Comparison of ENCODE assay signal across 11 mouse cellular contexts in the genomic region with DNA sequence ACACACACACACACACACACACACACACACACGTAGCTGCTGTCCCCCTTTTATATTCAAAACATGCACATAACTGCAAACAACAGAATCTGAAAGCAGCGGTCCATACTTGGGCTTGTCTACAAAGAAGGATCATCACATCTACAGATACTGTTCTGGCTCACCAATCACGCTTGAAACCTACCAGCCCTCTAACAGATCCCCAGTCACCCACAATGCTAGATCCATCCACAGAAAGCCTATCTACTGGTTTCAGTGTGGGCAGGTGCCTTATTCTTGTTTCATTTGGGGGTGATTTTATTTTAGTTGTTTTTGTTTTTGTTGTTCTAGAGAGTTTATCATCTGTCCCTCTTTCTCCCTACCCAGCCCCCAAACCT. TPM values are rescaled to one million over a fixed set of nuclear protein-coding genes. Genes with fewer than 3 reads are reported as not detected.
DNase-seq lines count a peak whose midpoint lies in the region; ATAC-seq and TF ChIP-seq lines count a peak whose summit lies in the region.
"Had no signal": no experiment of that assay in that cellular context is flagged by ENCODE, and none has a peak within 500 bp of the region (broad histone marks: within the 10 kb centered on the region; RNA-seq: fewer than 3 reads in every experiment).

No protein-coding gene starts in this region.

- intact Hi-C loops in heart, postnatal 14 days (cut with DNase I), result no loop called here
- intact Hi-C loops in left cerebral cortex, postnatal 4 days (cut with DNase I), result no loop called here

- DNase-seq in heart, postnatal 0 days (ENCODE audit: low spot score), result no peak
- DNase-seq in heart, postnatal 14 days, result no peak
- no peak for DNase-seq in forebrain, postnatal 0 days
- no peak for DNase-seq in liver, postnatal 0 days
- no peak for DNase-seq in left cerebral cortex, postnatal 4 days
- DNase-seq in ovary, postnatal 36 days (ENCODE audit: low spot score), result no peak
- no peak for DNase-seq in cerebellum, postnatal 10 days

- TF ChIP-seq POLR2A in cortical plate, adult 2 months (IDR thresholded peaks at IDR 0.05; ENCODE audit: extremely low read depth, insufficient read depth, low read length), result no peak

- H3K27me3 ChIP-seq in heart, postnatal 0 days (ENCODE audit: control insufficient read depth, insufficient read depth, low read length), result peaks cover 14% of the 10 kb centered on the region; the same call in 1 of the 2 replicates
- no peaks in the 10 kb centered on the region for H3K27me3 ChIP-seq in forebrain, postnatal 0 days (ENCODE audit: insufficient read depth, low read length)
- H3K27me3 ChIP-seq in liver, postnatal 0 days (ENCODE audit: insufficient read depth, low read length), result 0 out of 2 replicates have a peak, but pooled peaks cover 2% of the 10 kb centered on the region

- no peak for TF ChIP-seq EP300 in heart, postnatal 0 days (IDR thresholded peaks at IDR 0.05; ENCODE audit: low read depth)
- TF ChIP-seq EP300 in liver, postnatal 0 days (IDR thresholded peaks at IDR 0.05; ENCODE audit: low read depth), result no peak

- no peak for ATAC-seq in heart, postnatal 0 days (ENCODE audit: insufficient read depth, low read depth)
- peak; percentile 56 for ATAC-seq in forebrain, postnatal 0 days
- ATAC-seq in liver, postnatal 0 days, result no peak

- H3K4me1 ChIP-seq in heart, postnatal 0 days (ENCODE audit: control insufficient read depth, insufficient read depth), result peaks cover 7% of the 10 kb centered on the region; the same call in 1 of the 2 replicates
- peaks cover 3% of the 10 kb centered on the region; the same call in 1 of the 2 replicates for H3K4me1 ChIP-seq in cortical plate, adult 2 months (ENCODE audit: control insufficient read depth, insufficient read depth, low read length)
- peaks cover 15% of the 10 kb centered on the region for H3K4me1 ChIP-seq in forebrain, postnatal 0 days (ENCODE audit: insufficient read depth)
- no peaks in the 10 kb centered on the region; the same call in 1 of the 2 replicates for H3K4me1 ChIP-seq in liver, postnatal 0 days (ENCODE audit: insufficient read depth)

- no peaks in the 10 kb centered on the region for H3K9me3 ChIP-seq in heart, postnatal 0 days (replicated peaks; ENCODE audit: control insufficient read depth, low read length)
- H3K9me3 ChIP-seq in forebrain, postnatal 0 days (ENCODE audit: low read length), result no peaks in the 10 kb centered on the region
- no peaks in the 10 kb centered on the region for H3K9me3 ChIP-seq in liver, postnatal 0 days (ENCODE audit: low read length)

- no peaks in the 10 kb centered on the region for H3K36me3 ChIP-seq in heart, postnatal 0 days (replicated peaks; ENCODE audit: control insufficient read depth, insufficient read depth, low read length)
- H3K36me3 ChIP-seq in forebrain, postnatal 0 days (ENCODE audit: insufficient read depth), result no peaks in the 10 kb centered on the region
- H3K36me3 ChIP-seq in liver, postnatal 0 days (replicated peaks; ENCODE audit: insufficient read depth, low read length), result no peaks in the 10 kb centered on the region

- H3K27ac ChIP-seq in heart, postnatal 0 days (ENCODE audit: low read depth), result no peak overlapping the region
- H3K27ac ChIP-seq in cortical plate, adult 2 months (ENCODE audit: insufficient read depth, low read length), result 0 out of 2 replicates have a peak overlapping the region, but pooled peaks have one; percentile 22
- peak overlapping the region; percentile 96 for H3K27ac ChIP-seq in forebrain, postnatal 0 days (ENCODE audit: low read depth, low read length)
- no peak overlapping the region for H3K27ac ChIP-seq in liver, postnatal 0 days (ENCODE audit: low read depth)

- no peak for TF ChIP-seq CTCF in heart, postnatal 0 days (IDR thresholded peaks at IDR 0.05; ENCODE audit: low read depth)
- TF ChIP-seq CTCF in cortical plate, adult 2 months (IDR thresholded peaks at IDR 0.05; ENCODE audit: extremely low read depth, insufficient read depth, low read length), result no peak
- TF ChIP-seq CTCF in forebrain, postnatal 0 days (IDR thresholded peaks at IDR 0.05; ENCODE audit: low read depth), result no peak
- TF ChIP-seq CTCF in liver, postnatal 0 days (IDR thresholded peaks at IDR 0.05; ENCODE audit: low read depth), result no peak

- H3K4me3 ChIP-seq in heart, postnatal 0 days (ENCODE audit: low read depth, low read length), result no peak overlapping the region
- peak overlapping the region; percentile 85 for H3K4me3 ChIP-seq in cortical plate, adult 2 months (ENCODE audit: insufficient read depth, low read length)
- peak overlapping the region; percentile 75 for H3K4me3 ChIP-seq in forebrain, postnatal 0 days (ENCODE audit: low read depth, low read length)
- no peak overlapping the region for H3K4me3 ChIP-seq in liver, postnatal 0 days (ENCODE audit: low read depth, low read length)

- WGBS in heart, postnatal 0 days, result 65% methylated on average over 3 of the region's 3 CpGs
- 38% methylated on average over 3 of the region's 3 CpGs for WGBS in forebrain, postnatal 0 days
- WGBS in liver, postnatal 0 days (ENCODE audit: insufficient replicate concordance), result 66% methylated on average over 3 of the region's 3 CpGs

- no peak overlapping the region for H3K9ac ChIP-seq in heart, postnatal 0 days (replicated peaks; ENCODE audit: low read depth, low read length)
- H3K9ac ChIP-seq in forebrain, postnatal 0 days, result peak overlapping the region; percentile 89
- no peak overlapping the region; the same call in 1 of the 2 replicates for H3K9ac ChIP-seq in liver, postnatal 0 days (replicated peaks)

- peak overlapping the region; percentile 69 for H3K4me2 ChIP-seq in heart, postnatal 0 days (ENCODE audit: low read depth, low read length)
- H3K4me2 ChIP-seq in forebrain, postnatal 0 days (ENCODE audit: low read depth), result peak overlapping the region; percentile 62
- peak overlapping the region; percentile 74; the same call in 1 of the 2 replicates for H3K4me2 ChIP-seq in liver, postnatal 0 days (ENCODE audit: low read depth, low read length)

RNA-seq across cellular contexts. Expression of a gene that starts 0.2 kb away (rescaled TPM):
- total RNA-seq in heart, postnatal 0 days (2014; rRNA removed; ENCODE audit: low replicate concordance), result 0.04 TPM in 1 of 2 replicates, not detected in the other
- 0.07 and 0.16 TPM in 2 replicates for polyA plus RNA-seq in heart, postnatal 0 days (2015; fragmentation: Nextera tagmentation; extraction: Ambion mirVana)
- total RNA-seq in heart, postnatal 14 days (2021), result not detected
- 258 and 260 TPM in 2 replicates for polyA plus RNA-seq in cortical plate, adult 2 months (2012; rRNA removed)
- total RNA-seq in forebrain, postnatal 0 days (2014; rRNA removed), result 165 and 188 TPM in 2 replicates
- polyA plus RNA-seq in forebrain, postnatal 0 days (2015; fragmentation: Nextera tagmentation; extraction: Ambion mirVana), result 194 and 213 TPM in 2 replicates
- 0.12 TPM in 1 of 2 replicates, not detected in the other for polyA plus RNA-seq in liver, postnatal 0 days (2015; fragmentation: Nextera tagmentation; extraction: Ambion mirVana)
- 100 to 1,000 TPM; 246 to 247 TPM for total RNA-seq in left cerebral cortex, postnatal 4 days (2021)

RNA-seq across cellular contexts. Expression of a gene that starts 0.5 kb away (rescaled TPM):
- not detected in 2 replicates for total RNA-seq in heart, postnatal 0 days (2014; rRNA removed; ENCODE audit: low replicate concordance)
- polyA plus RNA-seq in heart, postnatal 0 days (2015; fragmentation: Nextera tagmentation; extraction: Ambion mirVana), result not detected in 2 replicates
- total RNA-seq in heart, postnatal 14 days (2021), result not detected
- polyA plus RNA-seq in cortical plate, adult 2 months (2012; rRNA removed), result 2.0 TPM in 2 replicates
- 0.48 and 0.92 TPM in 2 replicates for total RNA-seq in forebrain, postnatal 0 days (2014; rRNA removed)
- 0.36 and 0.44 TPM in 2 replicates for polyA plus RNA-seq in forebrain, postnatal 0 days (2015; fragmentation: Nextera tagmentation; extraction: Ambion mirVana)
- polyA plus RNA-seq in liver, postnatal 0 days (2015; fragmentation: Nextera tagmentation; extraction: Ambion mirVana), result 0.18 TPM in 1 of 2 replicates, not detected in the other
- total RNA-seq in left cerebral cortex, postnatal 4 days (2021), result 1 to 10 TPM in 1 of 2 experiments, under 1 TPM in 1; 0.40 to 2.8 TPM
- total RNA-seq: gastrocnemius, adult 8-10 months; MEL had no signal
- polyA plus RNA-seq: lung, embryonic 16.5 days had no signal

Comparison
In these comparisons a context has a peak if more than half of its experiments do, and no peak if none do; other contexts are left out.
1. H3K27ac ChIP-seq: peak in cortical plate, adult 2 months (single experiment) and forebrain, postnatal 0 days (single experiment); none in heart, postnatal 0 days (single experiment) and liver, postnatal 0 days (single experiment).
2. H3K4me3 ChIP-seq: peak in cortical plate, adult 2 months (single experiment) and forebrain, postnatal 0 days (single experiment); none in heart, postnatal 0 days (single experiment) and liver, postnatal 0 days (single experiment).
3. RNA of a gene that starts 0.2 kb away (total RNA-seq): 246 to 247 TPM in left cerebral cortex, postnatal 4 days and 165 to 188 TPM in forebrain, postnatal 0 days; not detected in heart, postnatal 14 days and 0.04 TPM in heart, postnatal 0 days; every median in the first group is over 100 times any median in the second.
4. Peak in every context shown above with its lines, with median percentiles within 50 percentile points of each other: H3K4me2 ChIP-seq.